Mouse (Mus musculus) megakaryocyte, embryonic 14.5 days (primary cell): ENCODE data around the gene Srrm3.

Experiments
- FLI1 ChIP-seq: IDR thresholded peaks from 2 replicates; pipeline ENCODE4 v1.6.1; 2012; ENCODE audit warnings: low read length, inconsistent platforms, mixed read lengths
- GATA1 ChIP-seq: IDR thresholded peaks from 3 replicates; pipeline ENCODE4 v1.6.1; 2012; ENCODE audit warnings: mixed read lengths, low read length, inconsistent platforms, borderline replicate concordance

GRCm38 (mm10) chr5:135918059-135918437, 111.4 kb downstream of the Srrm3 start:
- no peak for TF ChIP-seq GATA1
- no peak for TF ChIP-seq FLI1
